Mouse (Mus musculus) neutrophil, adult 59 days (primary cell): ENCODE results near the gene Olfr525. TPM values are rescaled to one million over a fixed set of nuclear protein-coding genes. Genes with fewer than 3 reads are reported as not detected.

ENCODE experiments used
- total RNA-seq, 2 experiments: library from RNA; stranded (reverse); gene quantifications; 1 replicate in 1 of 2; 2 replicates in 1 of 2; pipeline ENCODE4 v1.2.4; 2023

Gene Olfr525
- not detected for total RNA-seq

GRCm38 (mm10) chr7:140320558-140320957 lies at the start of gene Olfr525:
Olfr525 (plus strand) TSS chr7:140320858.

GRCm38 (mm10) chr7:140333717-140334116 lies 13.1 kb downstream of the Olfr525 start, which contains the start of gene Olfr527:
Olfr527 (plus strand) TSS chr7:140334017.

DNA sequence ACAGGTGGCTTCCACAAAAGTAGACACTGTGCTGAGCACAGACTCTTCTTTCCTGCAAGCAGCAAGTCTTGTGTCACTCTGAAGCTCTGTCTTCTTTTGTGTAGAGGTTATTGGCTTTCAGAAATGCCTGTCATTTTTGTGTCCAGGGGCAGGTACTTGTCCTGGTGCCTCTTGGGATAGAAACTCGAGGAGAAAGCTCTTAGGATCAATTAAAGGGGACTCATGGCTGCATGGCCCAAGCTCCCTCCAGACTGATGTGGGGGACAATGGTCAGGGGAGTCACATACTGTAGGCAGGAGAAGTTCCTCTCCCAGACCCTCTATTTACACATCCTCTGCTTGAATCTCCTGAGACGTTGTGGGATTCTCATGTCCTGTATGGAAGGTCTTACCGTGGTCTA lies 40.9 kb downstream of the Olfr525 start, which contains the start of gene Olfr60:
Gene Olfr60 (minus strand): TSS at position 101 of the 400 bp plus-strand sequence.

DNA sequence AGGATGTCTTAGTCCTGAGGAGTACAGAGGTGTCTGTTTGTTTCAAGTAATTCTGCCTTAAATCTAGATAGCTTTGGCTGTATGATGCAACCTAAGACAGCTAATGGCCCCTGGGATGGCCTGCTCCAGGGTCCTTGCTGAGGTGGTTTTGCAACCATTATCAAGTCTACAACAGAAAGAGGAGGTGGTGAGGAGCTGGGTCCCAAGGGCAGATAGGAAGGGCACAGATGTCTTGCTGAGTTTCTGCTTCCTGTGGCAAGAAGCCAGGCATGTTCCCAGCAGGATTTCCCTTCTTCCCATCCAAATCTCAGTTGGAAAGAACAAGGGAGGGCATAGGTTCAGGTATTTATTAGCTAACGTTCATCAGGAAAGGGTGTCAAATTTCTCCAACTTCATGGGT lies 55.6 kb downstream of the Olfr525 start, which contains the start of gene Olfr530:
Gene Olfr530 (minus strand): TSS at position 101 of the 400 bp plus-strand sequence.

Other genes starting within 250 kb of the Olfr525 start
- gene Caly, start 238.3 kb upstream of the Olfr525 start, total RNA-seq, result not detected
- not detected for gene Prap1, start 227.5 kb upstream of the Olfr525 start, total RNA-seq
- gene Fuom, start 218.4 kb upstream of the Olfr525 start, total RNA-seq, result 1 to 10 TPM; 5.9 to 8.1 TPM
- 10 to 100 TPM in 1 of 2 experiments, 1 to 10 TPM in 1; 7.2 to 13.3 TPM for gene Paox, start 205.1 kb upstream of the Olfr525 start, total RNA-seq
- gene Echs1, start 204.4 kb upstream of the Olfr525 start, total RNA-seq, result 10 to 100 TPM; 29.6 to 38.5 TPM
- gene Mtg1, start 183.3 kb upstream of the Olfr525 start, total RNA-seq, result 1 to 10 TPM; 5.6 to 6.4 TPM
- not detected for gene Sprn, start 166.0 kb upstream of the Olfr525 start, total RNA-seq
- not detected for gene Olfr522, start 156.1 kb upstream of the Olfr525 start, total RNA-seq
- not detected for gene Olfr523, start 147.6 kb upstream of the Olfr525 start, total RNA-seq
- not detected for gene Olfr524, start 114.9 kb upstream of the Olfr525 start, total RNA-seq
- gene Cd163l1, start 102.6 kb upstream of the Olfr525 start, total RNA-seq, result not detected
- under 1 TPM in 1 of 2 experiments, not detected in 1; 0.11 TPM for gene 5830411N06Rik, start 73.6 kb upstream of the Olfr525 start, total RNA-seq
- not detected for gene Olfr527, start 13.2 kb downstream of the Olfr525 start, total RNA-seq
- not detected for gene Olfr60, start 40.8 kb downstream of the Olfr525 start, total RNA-seq
- not detected for gene Olfr530, start 55.5 kb downstream of the Olfr525 start, total RNA-seq
- gene Olfr531, start 82.1 kb downstream of the Olfr525 start, total RNA-seq, result not detected
- not detected for gene Olfr532, start 100.8 kb downstream of the Olfr525 start, total RNA-seq
- not detected for gene Olfr533, start 142.5 kb downstream of the Olfr525 start, total RNA-seq
- gene Olfr535, start 163.4 kb downstream of the Olfr525 start, total RNA-seq, result not detected
- gene Olfr536, start 186.5 kb downstream of the Olfr525 start, total RNA-seq, result not detected
- gene Olfr538, start 247.0 kb downstream of the Olfr525 start, total RNA-seq, result not detected